Mouse (Mus musculus): ENCODE results near the gene Proser1.
A peak's percentile ranks its signal among the peaks of the same experiment; 100 is the strongest.

Gene Proser1

DNA sequence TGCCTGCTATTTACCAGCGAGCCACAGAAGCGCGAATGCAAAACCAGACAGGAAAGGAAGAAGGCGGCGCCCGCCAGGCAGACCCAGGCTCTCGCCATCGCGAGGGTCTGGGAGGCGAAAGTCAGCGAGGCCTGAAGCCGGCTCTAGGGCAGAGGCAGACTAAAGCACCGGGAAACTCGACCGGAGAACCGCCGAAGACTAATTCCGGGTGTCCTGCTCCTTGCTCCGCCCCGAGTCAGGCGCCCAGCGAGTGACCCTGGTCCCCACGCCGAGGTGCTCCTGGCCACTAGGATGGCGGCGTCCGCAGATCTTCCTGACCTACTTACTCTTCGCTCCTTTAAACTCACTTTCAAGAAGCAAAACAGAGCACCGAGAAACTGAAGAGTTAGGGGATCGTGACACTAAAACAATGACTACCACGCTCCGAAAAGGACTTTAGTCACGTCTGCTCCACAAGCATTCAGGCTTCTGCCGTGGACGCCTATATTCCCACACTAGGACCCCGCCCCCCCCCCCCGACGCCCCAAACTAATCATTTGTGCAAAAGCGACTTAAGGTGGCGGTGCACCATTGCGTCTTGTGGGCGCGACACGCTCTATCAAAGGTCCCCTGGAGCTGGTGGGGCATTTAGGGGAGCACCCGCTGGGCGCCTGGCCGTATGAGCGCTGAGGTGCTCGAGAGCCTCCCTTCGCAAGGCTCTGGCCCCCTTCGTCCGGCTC is at the start of gene Proser1, which contains the start of gene Nhlrc3:
Gene Proser1, plus strand, starts transcription at position 621 of the 719 bp plus-strand sequence.
Gene Nhlrc3, minus strand, starts transcription at position 287 of the 719 bp plus-strand sequence.
- peak; percentile 95 for DNase-seq

DNA sequence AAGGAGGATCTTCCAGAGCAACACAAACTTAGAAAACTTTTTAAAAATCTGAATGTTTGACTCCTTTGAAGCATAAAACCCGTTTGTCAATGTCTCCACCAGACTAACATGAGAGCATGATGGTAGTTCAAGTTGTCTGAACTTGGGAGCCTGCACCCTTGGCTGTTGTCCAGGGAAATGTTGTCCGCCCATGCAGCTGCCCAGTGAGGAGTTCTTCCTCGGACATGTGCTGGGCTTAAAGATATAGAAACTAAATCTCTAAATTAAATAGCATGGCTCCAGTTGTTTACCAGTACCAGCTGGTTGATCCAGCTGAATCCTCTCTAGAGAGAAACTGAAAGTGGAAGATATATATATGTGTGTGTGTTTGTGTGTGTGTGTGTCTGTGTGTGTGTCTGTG is 49.5 kb upstream of the Proser1 start:
- DNase-seq: no peak

DNA sequence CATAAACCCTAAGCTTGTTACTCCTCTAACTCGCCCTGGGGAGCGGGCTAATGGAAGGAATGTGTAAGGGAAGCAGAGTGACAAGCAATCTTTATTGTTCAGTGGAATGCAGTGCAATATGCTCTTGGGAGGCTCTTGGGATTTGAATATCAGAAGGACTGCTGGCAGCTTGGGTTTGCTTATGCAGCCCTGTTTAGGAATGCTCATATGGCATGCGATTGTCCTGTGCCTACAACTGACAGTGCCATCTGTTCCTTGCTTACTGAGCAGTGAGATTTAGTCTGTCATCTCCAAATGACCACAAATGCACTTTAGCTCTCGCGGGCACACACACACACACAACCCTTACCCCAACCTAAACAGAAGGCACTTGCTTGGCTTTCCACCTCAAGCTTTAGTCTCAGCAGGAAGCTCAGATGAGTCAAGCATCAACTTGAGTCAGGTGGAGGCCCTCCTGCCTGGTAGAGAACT is 47.4 kb upstream of the Proser1 start:
- peak; percentile 97 for DNase-seq

DNA sequence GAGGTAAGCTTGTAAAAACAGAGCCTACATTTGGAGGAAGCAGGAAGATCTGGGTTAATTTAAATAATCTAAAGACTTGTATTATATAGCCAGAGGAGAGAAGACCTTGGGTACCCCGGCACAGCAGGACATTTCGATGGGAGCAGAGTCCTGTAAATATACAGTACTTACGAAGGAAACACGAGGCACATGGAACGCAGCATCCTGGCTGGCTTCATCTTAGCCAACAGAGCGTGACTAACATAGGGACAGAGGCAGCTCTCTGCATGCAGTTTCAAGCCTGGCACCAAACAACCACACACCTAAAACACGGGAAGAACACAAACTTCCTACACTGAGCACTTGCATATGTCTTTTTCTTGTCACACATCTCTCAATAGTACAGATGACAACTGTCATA is 45.8 kb upstream of the Proser1 start:
- DNase-seq: peak; percentile 56

DNA sequence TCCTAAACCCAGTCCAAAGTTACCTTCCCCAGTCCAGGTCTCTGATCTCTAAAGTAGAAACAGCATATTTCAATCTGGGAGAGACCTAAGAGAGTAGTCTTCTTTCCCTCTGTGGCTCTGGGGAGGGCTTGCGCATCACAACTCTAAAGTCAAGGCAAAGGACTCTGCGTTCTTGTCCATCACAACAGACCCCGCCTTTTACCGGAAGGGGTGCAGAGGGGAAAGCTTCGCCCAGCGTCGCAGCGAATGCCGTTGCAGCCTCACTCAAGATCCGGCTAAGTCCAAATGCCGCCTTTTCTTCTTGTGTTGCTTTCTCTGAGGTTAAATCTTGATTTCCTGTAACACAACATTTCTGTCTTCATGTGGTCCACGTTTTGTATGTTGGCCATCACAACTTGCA is 41.8 kb upstream of the Proser1 start:
- no peak for DNase-seq

DNA sequence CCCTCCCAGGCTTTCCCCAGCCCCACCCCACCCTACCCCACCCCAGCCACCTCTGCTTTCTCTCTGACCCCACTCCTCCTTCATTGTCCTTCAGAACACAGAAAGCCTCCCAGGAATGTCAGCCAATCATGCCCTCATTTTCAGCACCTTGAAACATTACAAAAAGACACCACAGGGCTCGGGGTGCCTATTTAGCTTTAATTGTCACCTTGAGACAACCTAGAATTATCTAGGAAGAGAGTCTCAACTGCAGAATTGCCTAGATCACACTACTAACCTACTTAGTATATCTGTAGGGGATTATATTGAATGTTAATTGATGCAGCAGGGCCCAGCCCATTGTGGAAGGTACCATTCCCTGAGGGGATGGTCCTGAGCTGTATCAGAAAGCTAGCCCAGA is 40.8 kb upstream of the Proser1 start:
- no peak for DNase-seq

DNA sequence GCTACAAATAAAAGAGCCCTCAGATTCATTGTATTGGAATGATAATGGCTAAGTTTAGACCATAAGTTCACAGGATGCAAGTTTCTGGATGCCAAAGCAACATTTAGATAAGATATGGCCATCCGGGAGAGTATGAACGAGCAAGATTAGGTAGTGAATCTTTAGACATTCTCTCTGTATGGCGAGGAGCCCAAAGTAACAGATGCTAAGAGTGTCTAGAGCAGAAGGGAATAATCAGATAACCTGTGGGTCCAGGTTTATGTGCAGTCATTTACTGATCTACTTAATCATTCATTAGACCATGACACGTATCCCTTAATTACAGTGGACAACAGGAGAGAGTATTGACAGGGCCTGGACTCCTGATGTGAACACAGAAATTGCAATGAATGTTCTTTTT is 39.9 kb upstream of the Proser1 start:
- DNase-seq: peak; percentile 56

DNA sequence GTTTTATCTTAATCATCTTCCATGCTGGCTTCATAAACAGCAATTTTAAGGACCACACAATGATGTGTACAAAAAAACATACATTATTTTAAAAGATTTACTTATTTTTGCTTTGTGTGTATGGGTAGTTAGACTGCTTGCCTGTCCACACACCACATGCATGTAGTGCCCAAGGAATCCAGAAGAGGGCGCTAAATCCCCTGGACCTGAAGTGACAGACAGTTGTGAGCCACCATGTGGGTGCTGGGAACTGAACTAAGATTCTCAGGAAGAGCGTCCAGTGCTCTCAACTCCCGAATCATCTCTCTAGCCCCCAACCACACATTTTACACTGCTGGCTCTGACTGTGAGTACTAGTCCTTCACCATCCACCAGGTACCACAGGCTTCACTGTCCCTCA is 28.9 kb upstream of the Proser1 start:
- no peak for DNase-seq

DNA sequence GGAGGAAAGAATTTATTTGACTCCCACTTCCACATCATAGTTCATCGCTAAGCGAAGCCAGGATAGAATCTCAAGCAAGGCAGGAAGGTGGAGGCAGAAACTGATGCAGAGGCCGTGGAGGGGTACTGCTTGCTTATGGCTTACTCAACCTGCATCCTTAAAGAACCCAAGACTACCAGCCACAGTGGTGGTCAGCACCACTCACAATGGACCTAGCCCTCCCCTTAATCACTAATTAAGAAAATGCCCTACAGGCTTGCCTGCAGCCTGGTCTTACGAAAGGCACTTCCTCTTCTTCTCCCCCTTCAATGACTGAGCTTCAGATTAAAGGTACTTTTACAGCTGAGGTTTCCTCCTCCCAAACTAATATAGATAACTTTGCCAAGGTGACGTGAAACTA is 26.9 kb upstream of the Proser1 start:
- DNase-seq: no peak

DNA sequence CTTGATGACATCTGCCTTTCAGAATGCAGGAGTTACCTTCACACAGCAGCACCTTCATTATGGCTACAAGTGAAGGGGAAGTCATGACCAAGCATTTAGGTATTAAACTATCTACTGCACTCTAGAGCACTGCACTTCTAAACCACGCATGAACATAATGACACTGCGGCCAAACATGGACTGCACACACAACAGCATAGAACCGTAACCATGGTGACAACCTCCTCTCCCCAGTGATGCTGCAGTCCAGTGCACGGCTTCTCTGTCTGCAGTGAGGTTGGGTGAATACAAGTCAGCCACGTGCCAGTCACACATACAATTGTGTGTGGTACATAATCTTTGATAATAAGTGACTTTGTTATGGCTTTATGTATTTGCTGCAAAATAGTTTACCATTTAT is 17.9 kb upstream of the Proser1 start:
- DNase-seq: no peak

DNA sequence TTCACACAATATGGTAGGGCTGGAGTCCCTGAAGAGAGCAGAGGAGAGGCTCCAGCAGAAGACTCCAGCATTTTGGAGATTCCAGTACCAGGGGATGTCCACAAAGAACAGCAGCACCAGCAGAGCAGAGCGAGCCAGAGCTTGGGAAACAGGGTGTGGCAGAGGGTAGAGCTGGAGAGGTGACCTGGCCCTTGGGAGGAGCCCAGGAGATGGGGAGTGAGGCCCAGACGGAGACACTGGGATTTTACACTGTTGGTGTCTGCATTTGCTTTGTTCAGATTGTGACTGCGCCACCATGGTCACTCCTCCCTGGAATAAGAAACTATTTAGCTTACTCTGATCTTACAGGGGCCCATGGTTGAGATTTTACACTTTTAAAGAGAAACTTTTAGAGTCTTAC is 16.7 kb upstream of the Proser1 start:
- DNase-seq: no peak

DNA sequence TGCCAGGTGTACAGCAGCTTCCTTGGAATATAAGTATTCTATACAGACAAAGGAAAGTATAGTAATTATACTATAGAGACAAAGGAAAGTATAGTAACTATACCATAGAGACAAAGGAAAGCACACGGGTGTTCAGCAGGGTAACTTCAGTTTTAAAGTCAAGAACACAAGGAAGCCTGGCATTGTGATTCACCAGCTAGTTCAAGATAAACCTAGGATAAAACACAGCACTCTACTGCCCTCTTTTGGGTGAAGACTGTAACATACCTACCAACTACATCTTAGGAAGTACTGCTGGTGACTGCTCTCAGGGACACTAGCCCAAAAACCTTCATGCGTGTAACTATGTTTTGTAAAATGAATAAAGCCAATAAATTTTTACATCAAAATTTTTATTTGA is 15.3 kb upstream of the Proser1 start:
- DNase-seq: peak; percentile 93

DNA sequence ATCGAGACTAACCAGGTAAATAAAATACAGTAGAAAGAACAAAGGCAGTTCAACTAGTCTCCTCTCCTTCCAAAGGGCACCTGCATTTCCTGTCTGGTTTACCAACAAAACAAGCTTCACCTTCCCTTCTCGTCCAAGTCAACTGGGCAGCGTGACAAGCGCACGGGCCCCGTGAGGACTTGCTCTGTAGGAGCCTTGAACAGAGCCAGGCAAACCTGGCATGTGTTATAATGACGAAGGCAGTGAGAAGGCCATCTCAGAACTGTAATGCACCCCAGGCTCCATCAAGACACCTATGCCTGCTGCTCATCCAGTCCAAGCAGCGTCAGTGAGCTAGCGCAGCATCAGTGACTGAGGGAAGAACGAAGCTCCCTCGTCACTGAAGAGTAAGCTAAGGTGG is 12.8 kb upstream of the Proser1 start:
- peak; percentile 75 for DNase-seq

DNA sequence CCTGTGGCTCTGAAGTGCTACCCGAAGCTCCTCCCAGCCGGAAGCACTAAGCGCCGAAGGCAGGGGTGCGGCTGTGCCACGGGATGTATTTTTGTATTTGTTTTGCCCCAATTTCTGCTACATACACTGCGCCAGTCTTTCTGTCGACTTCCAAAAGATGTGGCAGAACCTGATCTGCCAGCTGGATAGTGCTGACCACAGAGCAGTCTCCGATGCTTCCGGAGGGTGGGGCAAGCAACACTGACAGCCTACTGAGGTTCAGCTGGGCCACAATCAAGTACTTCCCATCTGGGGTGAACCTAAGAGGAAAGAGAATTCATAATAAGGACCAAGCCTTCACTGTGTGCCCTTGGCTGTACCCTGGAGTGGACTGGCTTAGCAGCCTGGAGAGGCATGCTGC is 11.1 kb upstream of the Proser1 start:
- DNase-seq: no peak

DNA sequence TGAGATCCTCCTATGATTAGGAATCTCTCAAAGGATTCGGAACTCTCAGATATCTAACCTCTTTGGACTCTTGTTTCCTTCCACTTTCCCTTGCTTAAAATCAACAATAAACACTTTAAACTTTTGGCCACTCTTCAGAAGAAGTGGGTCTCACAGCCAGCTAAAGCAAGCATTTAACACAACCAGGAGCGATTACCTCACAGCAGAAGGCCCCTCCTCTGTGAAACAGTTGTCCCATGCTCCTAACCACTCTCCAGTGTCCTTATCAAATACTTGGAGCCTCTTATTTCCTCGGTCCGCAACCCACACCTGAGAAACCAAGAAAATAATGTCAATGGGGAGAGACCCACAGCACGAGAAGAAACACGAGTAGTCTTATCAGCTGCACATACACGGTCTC is 10.1 kb upstream of the Proser1 start:
- DNase-seq: no peak

DNA sequence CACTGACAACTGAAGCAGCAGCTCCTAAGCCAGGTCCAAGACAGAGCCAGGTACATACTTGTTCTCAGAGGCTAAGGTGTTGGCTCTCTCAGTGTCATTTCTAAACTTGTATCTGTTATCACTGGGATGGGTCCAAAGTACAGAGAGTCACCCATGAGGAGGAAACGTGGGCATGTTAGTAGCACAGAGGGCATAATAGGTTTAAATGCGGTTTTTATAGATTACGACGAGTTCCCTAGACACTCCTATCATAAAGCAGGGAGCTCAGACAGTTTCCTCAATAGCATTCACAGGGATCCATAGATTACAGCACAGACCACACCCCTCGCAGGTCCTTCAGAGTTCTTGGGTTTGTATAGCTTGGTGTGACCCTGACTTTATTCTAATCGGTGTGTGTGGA is 9.5 kb upstream of the Proser1 start:
- no peak for DNase-seq

DNA sequence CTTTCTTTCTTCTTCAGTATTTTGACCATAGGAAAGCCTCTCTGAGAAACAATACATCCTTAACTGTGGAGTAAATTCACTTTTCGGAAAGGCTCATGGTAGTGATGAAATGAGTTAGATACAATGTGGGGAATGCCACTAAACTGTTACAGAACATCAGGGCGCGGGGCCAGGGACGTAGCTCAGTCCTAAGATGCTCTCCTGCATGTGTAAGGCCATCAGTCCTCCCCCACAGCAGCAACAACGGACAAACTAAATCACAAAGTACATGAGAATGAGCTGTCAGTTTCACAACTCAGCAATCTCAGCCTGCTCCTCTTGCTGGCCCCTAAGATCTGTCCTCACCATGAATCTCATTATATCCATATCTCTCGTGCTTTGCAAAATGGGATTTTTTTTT is 8.9 kb upstream of the Proser1 start:
- DNase-seq: no peak

DNA sequence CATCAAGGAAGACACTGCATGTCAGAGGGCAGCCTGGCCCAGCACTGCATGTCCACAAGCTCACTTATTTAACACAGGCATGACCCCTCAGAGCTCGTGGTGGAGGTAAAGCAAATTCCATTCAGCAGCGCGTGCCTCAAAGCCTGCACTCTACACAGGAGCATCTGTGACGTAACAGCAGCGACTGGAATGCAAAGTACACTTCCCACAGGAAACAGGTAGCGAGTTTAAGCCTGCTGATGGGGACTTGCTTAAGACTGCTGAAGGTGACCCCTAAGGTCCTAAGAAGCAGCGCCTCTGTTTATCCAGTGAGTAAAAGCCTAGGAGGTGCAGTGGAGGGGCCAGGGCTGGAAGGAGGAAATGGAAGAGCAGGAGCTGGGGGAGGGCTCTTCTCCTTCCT is 8.5 kb upstream of the Proser1 start:
- DNase-seq: no peak

DNA sequence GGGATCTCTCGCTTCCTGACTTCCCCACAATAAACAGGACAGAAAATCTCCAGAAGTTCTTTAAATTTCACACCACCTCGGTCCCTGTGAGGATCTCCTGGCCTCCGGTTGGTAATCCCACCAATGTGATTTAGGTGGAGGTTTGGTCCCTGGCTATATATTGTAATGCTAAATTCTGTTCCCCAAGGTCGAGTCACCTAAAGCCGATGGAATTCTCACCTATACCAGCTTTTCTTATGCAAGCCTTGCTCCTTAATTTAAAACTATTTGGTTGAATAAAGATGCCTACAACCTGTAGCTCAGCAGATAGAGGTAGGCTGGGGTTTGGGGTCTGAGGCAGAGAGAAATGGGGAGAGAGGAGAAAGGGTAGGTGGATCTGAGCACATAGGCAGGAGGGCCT is 5.7 kb upstream of the Proser1 start:
- no peak for DNase-seq

DNA sequence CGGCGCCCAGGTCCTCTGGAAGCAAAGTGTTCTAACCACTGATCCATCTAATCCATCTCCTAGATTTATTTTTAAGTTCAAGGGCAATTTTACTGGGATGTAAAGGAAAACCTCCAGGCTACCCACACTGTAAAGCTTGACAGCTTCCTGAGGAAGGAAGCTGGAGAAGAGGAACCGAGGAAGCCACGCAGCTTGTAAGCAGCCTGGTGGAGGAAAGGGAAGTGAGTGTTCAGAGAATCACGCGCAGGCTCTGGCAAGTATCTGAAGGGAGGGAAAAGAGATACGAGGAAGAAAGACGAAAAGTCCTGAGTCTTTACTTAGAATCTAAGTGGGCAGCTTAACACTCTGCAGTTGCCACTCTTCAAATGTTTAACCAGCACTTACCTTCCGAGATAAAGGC is 3.4 kb upstream of the Proser1 start:
- DNase-seq: no peak

DNA sequence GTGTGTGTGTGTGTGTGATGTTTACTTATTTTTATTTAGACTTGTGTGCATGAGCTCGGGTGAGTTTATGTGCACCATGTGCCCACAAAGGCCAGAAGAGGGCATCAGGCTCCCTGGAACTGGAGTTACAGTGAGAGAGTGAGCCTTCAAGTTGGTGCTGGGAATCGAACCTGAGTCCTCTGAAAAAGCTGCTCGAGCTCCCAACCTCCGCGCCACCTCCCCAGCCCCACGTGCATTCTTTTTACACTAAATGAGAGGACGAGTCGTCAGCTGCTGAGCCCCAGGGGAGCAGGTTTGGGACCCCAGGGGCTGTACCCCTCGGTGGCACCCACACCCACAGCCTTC is 793 bp upstream of the Proser1 start:
- no peak for DNase-seq

DNA sequence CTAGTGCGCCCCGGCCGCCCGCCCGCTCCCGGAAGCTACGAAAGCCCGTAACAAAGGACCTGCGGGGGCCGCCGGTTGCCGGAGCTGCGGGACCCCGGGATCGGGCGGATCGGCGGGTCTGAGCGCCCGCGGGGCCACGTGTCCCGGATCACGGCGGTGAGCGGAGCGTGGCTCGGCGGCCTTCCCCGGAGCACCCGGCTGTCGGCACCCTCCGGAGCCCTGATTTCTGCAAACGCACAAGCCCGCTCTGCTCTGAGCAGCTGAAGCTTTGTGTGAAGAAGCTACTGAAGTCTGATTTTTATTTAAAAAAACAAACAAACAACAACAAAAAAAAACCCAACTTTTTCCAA is 274 bp downstream of the Proser1 start:
- no peak for DNase-seq

DNA sequence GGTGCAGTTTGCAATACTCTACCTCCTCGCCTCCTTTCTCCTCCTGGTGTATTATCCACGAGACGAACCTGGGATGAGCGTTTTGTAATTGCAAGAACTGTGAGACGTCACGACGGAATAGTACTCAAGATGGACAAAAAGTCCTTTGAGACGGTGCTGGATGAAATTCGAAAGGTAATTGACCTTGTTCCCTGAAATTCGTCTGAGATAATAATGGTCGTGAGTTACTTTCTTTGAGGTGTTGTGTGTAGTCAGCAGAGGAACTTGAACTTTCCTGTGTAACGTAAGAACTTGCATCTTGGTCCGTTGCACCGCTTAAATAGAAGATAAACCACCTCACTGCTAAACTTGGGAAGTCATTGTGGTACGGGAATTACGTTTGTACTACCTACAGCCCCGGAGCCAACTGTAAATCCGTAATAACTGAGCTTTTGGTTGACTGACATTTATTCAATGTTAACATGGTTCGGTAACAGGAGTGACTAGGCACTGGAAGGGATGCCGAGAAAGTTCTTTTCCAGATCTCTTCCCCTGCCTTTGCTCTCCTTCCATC is 756 bp downstream of the Proser1 start:
- no peak for DNase-seq

DNA sequence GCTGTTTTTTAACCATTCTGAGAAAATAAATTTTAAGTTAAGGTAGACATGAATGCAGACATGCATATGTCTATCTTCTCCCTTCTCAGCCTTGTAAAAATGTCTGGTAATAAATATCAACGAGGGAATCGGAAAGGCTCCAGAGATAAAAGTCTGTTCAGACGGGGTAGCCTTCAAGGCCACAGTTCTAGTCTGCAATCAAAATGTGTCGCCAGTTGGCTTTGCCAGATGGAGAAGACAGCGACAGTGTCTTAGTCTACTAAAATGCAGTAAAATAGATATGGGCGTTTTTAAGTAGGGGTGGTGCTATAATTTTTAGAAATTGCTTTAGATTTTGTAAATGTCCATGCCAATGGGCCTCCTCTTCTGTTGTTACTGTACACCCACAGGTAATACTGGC is 1.9 kb downstream of the Proser1 start:
- no peak for DNase-seq

DNA sequence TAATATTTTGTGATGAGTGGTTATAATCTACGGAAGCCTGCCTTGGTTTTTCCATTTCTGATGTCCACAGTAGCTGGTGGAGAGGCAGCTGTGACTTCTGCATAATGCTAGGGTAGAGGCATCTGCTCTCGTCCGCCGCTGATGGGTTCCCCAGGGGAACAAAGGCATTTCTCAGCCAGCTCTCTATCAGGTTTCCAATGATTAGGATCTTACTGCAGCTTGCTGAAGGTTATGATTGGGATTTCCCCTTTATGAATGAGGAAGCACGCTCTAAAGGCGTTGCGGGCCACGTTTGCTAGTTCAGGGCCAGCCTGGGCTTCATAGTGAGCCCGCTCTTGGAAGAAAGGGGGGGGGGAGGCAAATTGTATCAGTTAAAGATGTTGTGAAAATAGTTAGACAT is 3.0 kb downstream of the Proser1 start:
- DNase-seq: no peak
